Mouse (Mus musculus) C2C12 (cell line): ENCODE data around the gene Tmem236.

Experiments
- CEBPB ChIP-seq: IDR thresholded peaks from one replicate; pipeline ENCODE4 v1.6.1; 2011; ENCODE audit warnings: low read depth, mild to moderate bottlenecking, control low read depth, moderate library complexity
- CTCF ChIP-seq: IDR thresholded peaks from one replicate; pipeline ENCODE4 v1.5.1; 2011; ENCODE audit not compliant: control insufficient read depth, insufficient read depth, insufficient read length
- FOSL1 ChIP-seq: IDR thresholded peaks from one replicate; pipeline ENCODE4 v1.8.0; 2011; ENCODE audit warnings: mild to moderate bottlenecking, low read length; ENCODE audit not compliant: poor library complexity, insufficient read depth, severe bottlenecking
- MAX ChIP-seq: IDR thresholded peaks from one replicate; pipeline ENCODE4 v1.6.1; 2011; ENCODE audit warnings: mild to moderate bottlenecking, control low read depth
- MYOD1 ChIP-seq: IDR thresholded peaks from one replicate; pipeline ENCODE4 v1.6.1; 2011; ENCODE audit warnings: low read depth; ENCODE audit not compliant: control insufficient read depth, insufficient read length
- MYOG ChIP-seq: IDR thresholded peaks from one replicate; pipeline ENCODE4 v1.6.1; 2011; ENCODE audit not compliant: control insufficient read depth, insufficient read length; ENCODE audit errors: extremely low read depth
- USF1 ChIP-seq: IDR thresholded peaks from one replicate; pipeline ENCODE4 v1.6.1; 2011; ENCODE audit warnings: low read depth, mild to moderate bottlenecking, control low read depth, moderate library complexity

DNA sequence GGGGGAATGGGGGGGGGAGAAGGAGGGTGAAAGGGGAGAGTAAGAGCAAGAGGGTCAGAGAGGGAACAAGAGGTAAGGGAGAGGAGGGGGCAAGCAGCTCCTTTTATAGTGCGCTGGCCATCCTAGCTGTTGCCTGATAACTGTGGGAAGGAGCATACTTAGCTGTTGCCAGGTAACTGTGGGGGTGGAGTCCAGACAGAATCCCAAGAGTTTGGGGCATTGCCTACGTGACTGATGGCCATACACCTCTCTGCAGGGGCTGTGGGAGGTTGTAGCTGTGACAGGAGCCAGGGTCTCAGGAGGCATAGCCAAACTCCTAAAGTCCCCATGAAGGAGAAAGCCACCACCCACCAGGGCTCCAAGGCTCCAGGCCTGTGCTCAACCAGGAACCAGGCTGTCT is 34.3 kb upstream of the Tmem236 start:
- TF ChIP-seq CTCF (no peak), USF1 (no peak), MYOG (no peak), MAX (no peak), CEBPB (no peak), FOSL1 (no peak), MYOD1 (no peak)
